Mouse (Mus musculus): ENCODE data around the gene Farsb. TPM values are rescaled to one million over a fixed set of nuclear protein-coding genes. Genes with fewer than 3 reads are reported as not detected.

Gene Farsb
- total and polyA plus RNA-seq, 3 experiments = 119 to 154 (median 122) TPM

- Histone ChIP-seq H3K4me1 (ENCODE audit: control insufficient read depth in 1 of 2, insufficient read depth in 2 of 2, low read length in 2 of 2) (no peaks in the 10 kb centered on the region), H3K79me2 (ENCODE audit: control insufficient read depth, insufficient read depth, low read length, poor library complexity) (no peaks in the 10 kb centered on the region), H3K27me3 (ENCODE audit: control insufficient read depth in 1 of 2, insufficient read depth in 2 of 2, low read length in 2 of 2) (no peaks in the 10 kb centered on the region), H3K27ac (ENCODE audit: control insufficient read depth, low read depth, low read length) (no peak overlapping the region), H3K36me3 (ENCODE audit: control insufficient read depth in 1 of 2, insufficient read depth in 2 of 2, low read length in 2 of 2) (no peaks in the 10 kb centered on the region), H3K4me3 (ENCODE audit: control insufficient read depth in 1 of 2, insufficient read depth in 1 of 2, low read depth in 2 of 2, low read length in 2 of 2) (no peak overlapping the region), H3K9ac (ENCODE audit: control insufficient read depth, low read depth, low read length, poor library complexity, severe bottlenecking) (no peak overlapping the region), H3K9me3 (replicated peaks; ENCODE audit: insufficient read depth, low read length) (no peaks in the 10 kb centered on the region)
- TF ChIP-seq MAX (IDR thresholded peaks at IDR 0.05; ENCODE audit: low read length) (no peak), ELF1 (IDR thresholded peaks at IDR 0.05; ENCODE audit: low read depth, low read length) (no peak), KAT2A (conservative IDR thresholded peaks at IDR 0.05; ENCODE audit: low read depth, low read length) (no peak), E2F4 (IDR thresholded peaks at IDR 0.05; ENCODE audit: borderline replicate concordance, low read depth, low read length) (no peak), USF1 (IDR thresholded peaks at IDR 0.05; ENCODE audit: low read depth, low read length) (no peak), MAFK (IDR thresholded peaks at IDR 0.05; ENCODE audit: borderline replicate concordance, low read depth, low read length) (no peak), NRF1 (IDR thresholded peaks at IDR 0.05; ENCODE audit: insufficient read depth, low read depth, low read length, poor library complexity, severe bottlenecking) (no peak), POLR2A (IDR thresholded peaks at IDR 0.05; ENCODE audit: control insufficient read depth in 1 of 2, insufficient read depth in 1 of 2, low read depth in 1 of 2, low read length in 2 of 2, poor library complexity in 1 of 2) (no peak), JUND (IDR thresholded peaks at IDR 0.05; ENCODE audit: low read depth, low read length) (no peak), NELFE (IDR thresholded peaks at IDR 0.05; ENCODE audit: low read depth, low read length) (no peak), TCF12 (IDR thresholded peaks at IDR 0.05; ENCODE audit: low read depth, low read length) (no peak), ETS1 (IDR thresholded peaks at IDR 0.05; ENCODE audit: low read depth, low read length) (no peak), MAZ (IDR thresholded peaks at IDR 0.05; ENCODE audit: low read depth, low read length) (no peak), GABPA (IDR thresholded peaks at IDR 0.05; ENCODE audit: low read depth, low read length) (no peak), POLR2AphosphoS2 (IDR thresholded peaks at IDR 0.05; ENCODE audit: low read length) (no peak), TBP (IDR thresholded peaks at IDR 0.05; ENCODE audit: low read depth, low read length) (no peak), RCOR1 (IDR thresholded peaks at IDR 0.05; ENCODE audit: low read depth, low read length) (no peak), MYB (IDR thresholded peaks at IDR 0.05; ENCODE audit: low read depth, low read length) (no peak), ZKSCAN1 (IDR thresholded peaks at IDR 0.05; ENCODE audit: low read depth, low read length) (no peak)
- no peak for DNase-seq (ENCODE audit: low read depth, low spot score)
Observed at GRCm38 (mm10) chr1:78380950-78381349, 107.7 kb downstream of the Farsb start.

DNA sequence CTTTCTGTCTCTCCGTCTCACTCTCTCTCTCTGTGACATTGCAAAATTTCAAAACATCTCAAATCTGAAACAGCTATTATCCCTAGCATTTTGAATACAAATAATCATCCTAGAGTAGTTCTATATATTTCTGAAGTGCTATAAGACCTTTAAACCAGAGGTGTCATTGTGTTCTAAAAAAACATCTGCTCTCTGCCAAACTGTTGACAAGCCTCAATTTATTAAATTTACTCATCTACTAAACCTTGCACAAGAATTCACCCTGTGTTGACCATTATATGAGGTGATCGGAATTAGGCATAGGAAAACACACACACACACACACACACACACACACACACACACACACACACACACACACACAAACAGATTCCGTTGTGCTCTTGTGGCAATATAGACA lies 113.6 kb downstream of the Farsb start:
- no peak overlapping the region for H3K27ac ChIP-seq (ENCODE audit: control insufficient read depth, low read depth, low read length)
- no peak for DNase-seq (ENCODE audit: low read depth, low spot score)
- TF ChIP-seq JUND (IDR thresholded peaks at IDR 0.05; ENCODE audit: low read depth, low read length) (no peak), ZKSCAN1 (IDR thresholded peaks at IDR 0.05; ENCODE audit: low read depth, low read length) (no peak), ZC3H11A (IDR thresholded peaks at IDR 0.05; ENCODE audit: low read depth, low read length) (no peak), KAT2A (conservative IDR thresholded peaks at IDR 0.05; ENCODE audit: low read depth, low read length) (no peak), CTCF (IDR thresholded peaks at IDR 0.05 in 2 of 3, conservative IDR thresholded peaks at IDR 0.05 in 1 of 3; ENCODE audit: control insufficient read depth in 1 of 3, insufficient read depth in 1 of 3, low read depth in 2 of 3, low read length in 3 of 3, poor library complexity in 1 of 3, severe bottlenecking in 1 of 3) (no peak), SIN3A (IDR thresholded peaks at IDR 0.05; ENCODE audit: low read length) (no peak)
- H3K4me1 ChIP-seq (ENCODE audit: control insufficient read depth in 1 of 2, insufficient read depth in 2 of 2, low read length in 2 of 2) = no peaks in the 10 kb centered on the region
- H3K4me3 ChIP-seq (ENCODE audit: control insufficient read depth in 1 of 2, insufficient read depth in 1 of 2, low read depth in 2 of 2, low read length in 2 of 2) = no peak overlapping the region
- H3K27me3 ChIP-seq (ENCODE audit: control insufficient read depth in 1 of 2, insufficient read depth in 2 of 2, low read length in 2 of 2) = no peaks in the 10 kb centered on the region
- no peaks in the 10 kb centered on the region for H3K79me2 ChIP-seq (ENCODE audit: control insufficient read depth, insufficient read depth, low read length, poor library complexity)
- H3K9ac ChIP-seq (ENCODE audit: control insufficient read depth, low read depth, low read length, poor library complexity, severe bottlenecking) = no peak overlapping the region
- no peaks in the 10 kb centered on the region for H3K36me3 ChIP-seq (ENCODE audit: control insufficient read depth in 1 of 2, insufficient read depth in 2 of 2, low read length in 2 of 2)
- no peaks in the 10 kb centered on the region for H3K9me3 ChIP-seq (replicated peaks; ENCODE audit: insufficient read depth, low read length)
